Mouse (Mus musculus): ENCODE results near the gene Cldn34c1. TPM values are rescaled to one million over a fixed set of nuclear protein-coding genes. Genes with fewer than 3 reads are reported as not detected.
"Not testable (repeated sequence)": the region's sequence is repeated elsewhere in the genome, so short reads cannot be mapped to it uniquely, and the experiment has no call there.

The Cldn34c1 gene
- total RNA-seq (2015; ENCODE audit: low replicate concordance) (1.0 and 3.8 TPM in 2 replicates), total RNA-seq (2017; ENCODE audit: low replicate concordance) (1.5 and 2.0 TPM in 2 replicates)

DNA sequence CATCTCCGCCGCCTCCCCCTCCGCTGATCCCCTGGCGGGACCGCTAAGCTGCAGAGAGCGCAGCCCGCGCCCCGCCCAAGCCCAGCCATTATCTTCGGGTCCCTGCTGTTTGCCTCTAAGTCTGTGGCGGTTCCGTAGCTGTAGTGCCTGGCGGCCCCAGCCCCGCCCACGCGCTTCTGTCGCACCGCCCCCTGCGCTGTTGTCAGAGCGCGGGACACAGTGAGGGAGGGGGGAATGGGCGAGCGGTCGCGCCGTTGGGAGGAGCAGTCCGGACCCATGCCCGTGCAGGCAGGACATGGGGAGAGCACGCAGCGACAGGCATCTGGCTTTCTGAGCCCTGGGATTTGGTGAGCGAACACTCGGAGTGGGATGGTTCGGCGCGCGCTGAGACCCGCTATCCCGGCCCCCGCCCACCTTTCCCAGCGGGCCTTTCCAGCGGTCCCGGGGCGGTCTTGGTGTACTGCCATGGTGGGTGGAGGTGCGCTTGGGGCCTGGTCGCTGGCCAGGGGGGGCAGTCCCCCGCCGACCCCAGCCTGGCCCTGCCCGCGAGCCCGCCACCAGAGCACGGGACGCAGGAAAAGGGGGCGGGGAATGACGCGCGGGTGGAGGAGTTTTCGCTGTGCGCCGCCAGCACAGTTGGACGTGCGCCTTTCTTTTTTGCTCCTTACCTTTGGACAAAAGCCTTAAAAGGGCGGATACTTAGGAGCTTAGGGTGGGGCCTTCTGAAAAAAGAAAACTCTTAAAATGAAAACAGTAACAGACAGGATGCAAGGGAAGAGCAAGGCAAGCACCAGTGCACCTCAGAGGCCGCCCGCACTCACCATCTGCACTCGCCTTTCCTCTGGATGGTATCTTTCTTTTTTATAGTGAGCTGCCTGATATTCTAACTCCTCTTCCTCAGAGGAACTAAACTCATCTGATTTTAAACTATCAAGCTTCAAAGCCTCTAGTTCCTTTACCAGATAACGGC, at the start of gene Cldn34c1:
Gene Cldn34c1 (plus strand): TSS at position 205 of the 970 bp plus-strand sequence.
- peak; percentile 100 for ATAC-seq (replicated peaks; ENCODE audit: low FRiP score, poor library complexity, severe bottlenecking)

DNA sequence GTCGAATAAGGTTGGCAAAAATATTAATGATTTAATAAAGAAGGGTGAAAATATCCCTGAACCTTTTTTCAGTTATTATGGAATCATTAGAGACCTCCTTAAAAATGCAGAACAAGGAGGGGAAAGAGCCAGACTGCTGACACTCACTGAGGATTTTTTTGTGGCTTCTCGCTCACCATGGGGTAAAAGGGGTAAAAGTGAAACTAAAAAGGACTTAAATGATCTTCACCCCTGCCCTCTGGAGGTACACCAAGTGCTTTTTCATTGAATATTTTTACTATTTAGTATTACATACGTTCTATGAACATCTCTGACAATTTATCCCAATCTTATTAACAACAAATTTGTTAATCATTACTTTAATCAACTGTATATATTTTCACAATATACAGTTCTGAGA, 15.9 kb upstream of the Cldn34c1 start:
- ATAC-seq (replicated peaks; ENCODE audit: low FRiP score, poor library complexity, severe bottlenecking) = no peak

DNA sequence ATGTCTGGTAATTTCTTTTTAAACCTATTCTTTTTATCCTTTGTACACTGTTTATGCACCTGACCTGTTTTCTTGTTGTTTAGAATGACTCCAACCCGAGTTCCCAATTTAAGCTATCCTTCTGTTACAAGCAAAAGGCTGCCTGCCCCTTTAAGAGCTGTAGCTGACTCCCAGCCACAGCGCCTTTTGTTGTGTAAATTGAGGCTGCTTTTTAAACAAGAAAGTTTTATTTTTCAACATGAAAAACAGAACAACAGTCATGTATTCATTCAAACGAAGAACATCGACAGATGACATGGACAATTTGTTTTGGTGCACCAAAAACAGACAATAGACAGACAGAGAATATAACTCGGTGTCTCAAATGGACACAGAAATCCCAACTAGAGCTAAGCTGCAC, 489 bp upstream of the Cldn34c1 start:
- not testable (repeated sequence) for ATAC-seq (replicated peaks; ENCODE audit: low FRiP score, poor library complexity, severe bottlenecking)

DNA sequence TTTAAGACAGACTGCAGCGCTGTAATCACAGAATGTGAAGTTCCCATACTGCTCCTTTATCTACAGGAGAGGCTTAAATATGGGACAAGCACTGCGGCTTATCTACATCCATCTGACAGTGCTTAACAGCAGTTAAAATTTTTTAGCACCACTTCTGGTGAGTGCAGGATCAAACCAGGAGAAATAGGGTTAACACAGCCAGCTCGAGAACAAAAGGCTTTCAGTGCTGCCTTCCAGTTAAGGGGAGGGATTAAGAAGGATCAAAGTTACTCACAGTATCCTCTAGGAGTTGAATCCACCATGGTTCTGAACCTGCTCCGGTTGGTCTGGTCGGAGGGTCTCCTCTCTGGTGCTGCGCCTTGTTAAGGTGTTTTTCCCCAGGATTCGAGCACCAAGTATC, 1.4 kb downstream of the Cldn34c1 start:
- not testable (repeated sequence) for ATAC-seq (replicated peaks; ENCODE audit: low FRiP score, poor library complexity, severe bottlenecking)

DNA sequence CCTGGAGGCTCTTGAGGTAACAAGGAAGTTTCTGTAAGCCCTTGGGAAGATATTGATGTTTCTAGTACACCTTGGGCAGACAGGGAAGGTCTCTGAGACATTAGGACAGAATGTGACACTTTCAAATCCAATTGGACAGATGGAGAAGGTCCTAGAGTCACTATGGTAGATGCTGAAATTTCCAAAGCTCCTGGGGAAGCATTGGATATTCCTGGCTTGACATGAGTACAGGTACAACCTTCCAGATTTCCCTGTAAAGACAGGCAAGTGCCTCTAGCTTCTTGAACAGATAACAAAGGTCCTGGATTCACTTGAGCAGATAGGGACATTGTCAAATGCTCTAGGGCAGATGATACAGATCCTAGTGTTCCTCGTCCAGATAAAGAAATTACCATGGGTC, 119.1 kb downstream of the Cldn34c1 start, which contains the start of gene Srsx:
Gene Srsx (minus strand): TSS at position 101 of the 400 bp plus-strand sequence.
- not testable (repeated sequence) for ATAC-seq (replicated peaks; ENCODE audit: low FRiP score, poor library complexity, severe bottlenecking)

Other genes starting within 250 kb of the Cldn34c1 start
- gene Gm17521, start 73.8 kb upstream of the Cldn34c1 start, total RNA-seq (2015; ENCODE audit: low replicate concordance) = not detected in 2 replicates
- not detected in 2 replicates for gene Gm17521, start 73.8 kb upstream of the Cldn34c1 start, total RNA-seq (2017; ENCODE audit: low replicate concordance)
- not detected in 2 replicates for gene Srsx, start 119.0 kb downstream of the Cldn34c1 start, total RNA-seq (2015; ENCODE audit: low replicate concordance)
- not detected in 2 replicates for gene Srsx, start 119.0 kb downstream of the Cldn34c1 start, total RNA-seq (2017; ENCODE audit: low replicate concordance)
- not detected in 2 replicates for gene Gm17577, start 143.4 kb downstream of the Cldn34c1 start, total RNA-seq (2015; ENCODE audit: low replicate concordance)
- gene Gm17577, start 143.4 kb downstream of the Cldn34c1 start, total RNA-seq (2017; ENCODE audit: low replicate concordance) = not detected in 2 replicates